Mouse (Mus musculus) hindbrain, embryonic 10.5 days (tissue): ENCODE measurements around the gene Angptl4. TPM values are rescaled to one million over a fixed set of nuclear protein-coding genes. Genes with fewer than 3 reads are reported as not detected.
"Not testable (repeated sequence)": the region's sequence is repeated elsewhere in the genome, so short reads cannot be mapped to it uniquely, and the experiment has no call there.

Source experiments
- DNase-seq: peaks from one replicate; pipeline ENCODE4 v3.0.0-alpha.2; 2017; ENCODE audit warnings: low spot score
- H3K27ac ChIP-seq: fragments of 300-500 bp; sonication (generic); 2 replicates; pipeline ENCODE4 v1.5.1; 2016; ENCODE audit warnings: mild to moderate bottlenecking, moderate library complexity
- H3K27me3 ChIP-seq: fragments of 300-500 bp; sonication (generic); 2 replicates; pipeline ENCODE4 v1.6.1; 2016; ENCODE audit warnings: mild to moderate bottlenecking; ENCODE audit not compliant: poor library complexity, insufficient read depth, severe bottlenecking
- H3K36me3 ChIP-seq: fragments of 300-500 bp; sonication (generic); 2 replicates; pipeline ENCODE4 v1.6.1; 2016; ENCODE audit warnings: mild to moderate bottlenecking, moderate library complexity
- H3K4me1 ChIP-seq: fragments of 300-500 bp; sonication (generic); replicated peaks from 2 replicates; pipeline ENCODE4 v1.6.1; 2016; ENCODE audit warnings: mild to moderate bottlenecking
- H3K4me3 ChIP-seq: fragments of 300-500 bp; sonication (generic); 2 replicates; pipeline ENCODE4 v1.5.1; 2016; ENCODE audit warnings: mild to moderate bottlenecking, moderate library complexity
- H3K9me3 ChIP-seq: fragments of 300-500 bp; sonication (generic); 2 replicates; pipeline ENCODE4 v1.6.1; 2016; ENCODE audit warnings: mild to moderate bottlenecking, moderate library complexity
- WGBS: fragments of 180-500 bp; shearing (Covaris S2); methylation state at CpG from one replicate; pipeline ENCODE4 v1.1.7; 2016; 5-methylcytosine and 5-hydroxymethylcytosine counted together
- polyA plus RNA-seq: library from polyadenylated mRNA; unstranded; fragments of >200 nt; fragmentation: Nextera tagmentation; extraction: Ambion mirVana; gene quantifications from 2 replicates; pipeline ENCODE4 v1.2.1, GENCODE M21; 2016

The Angptl4 gene
- polyA plus RNA-seq: 23.4 and 25.9 TPM in 2 replicates

GRCm38 (mm10) chr17:33781124-33781977 lies at the start of gene Angptl4:
Gene Angptl4 (minus strand): TSS chr17:33781830.
- Histone ChIP-seq H3K27me3 (peaks cover 20% of the 10 kb centered on the region; the same call in 1 of the 2 replicates), H3K36me3 (peaks cover 12% of the 10 kb centered on the region), H3K4me1 (peaks cover 47% of the 10 kb centered on the region), H3K4me3 (peak within 1 kb of the TSS; percentile 66), H3K27ac (peak within 1 kb of the TSS; percentile 89), H3K9me3 (no peaks in the 10 kb centered on the region)
- DNase-seq: peak; percentile 76
- WGBS: 1% methylated on average over 50 of the region's 50 CpGs

GRCm38 (mm10) chr17:33829561-33829960 lies 47.9 kb upstream of the Angptl4 start:
- no peaks in the 10 kb centered on the region for H3K9me3 ChIP-seq
- H3K27me3 ChIP-seq: no peaks in the 10 kb centered on the region
- DNase-seq: no peak
- 92% methylated on average over 10 of the region's 10 CpGs for WGBS
- no peak overlapping the region for H3K27ac ChIP-seq
- H3K4me3 ChIP-seq: no peak overlapping the region
- H3K4me1 ChIP-seq: peaks cover 10% of the 10 kb centered on the region
- peaks cover 74% of the 10 kb centered on the region for H3K36me3 ChIP-seq

GRCm38 (mm10) chr17:33828892-33829291 lies 47.3 kb upstream of the Angptl4 start:
- H3K27me3 ChIP-seq: no peaks in the 10 kb centered on the region
- H3K4me3 ChIP-seq: no peak overlapping the region
- no peak for DNase-seq
- peaks cover 68% of the 10 kb centered on the region for H3K36me3 ChIP-seq
- no peak overlapping the region for H3K27ac ChIP-seq
- H3K9me3 ChIP-seq: no peaks in the 10 kb centered on the region
- peaks cover 10% of the 10 kb centered on the region for H3K4me1 ChIP-seq
- 85% methylated on average over 2 of the region's 2 CpGs for WGBS

GRCm38 (mm10) chr17:33826850-33827249 lies 45.2 kb upstream of the Angptl4 start:
- H3K27me3 ChIP-seq: no peaks in the 10 kb centered on the region
- no peak overlapping the region for H3K4me3 ChIP-seq
- H3K36me3 ChIP-seq: peaks cover 65% of the 10 kb centered on the region
- no peak overlapping the region for H3K27ac ChIP-seq
- H3K4me1 ChIP-seq: peaks cover 28% of the 10 kb centered on the region
- under 1% methylated on average over 3 of the region's 3 CpGs for WGBS
- DNase-seq: peak; percentile 77
- no peaks in the 10 kb centered on the region for H3K9me3 ChIP-seq

- no peaks in the 10 kb centered on the region for H3K9me3 ChIP-seq
- peak overlapping the region; percentile 85 for H3K4me3 ChIP-seq
- 88% methylated on average over 8 of the region's 8 CpGs for WGBS
- H3K27ac ChIP-seq: peak overlapping the region; percentile 93; the same call in 1 of the 2 replicates
- DNase-seq: no peak
- peaks cover 65% of the 10 kb centered on the region for H3K36me3 ChIP-seq
- H3K4me1 ChIP-seq: peaks cover 35% of the 10 kb centered on the region
- H3K27me3 ChIP-seq: no peaks in the 10 kb centered on the region
Observed at GRCm38 (mm10) chr17:33825462-33825861, 43.8 kb upstream of the Angptl4 start.

- H3K9me3 ChIP-seq, H3K27me3 ChIP-seq, DNase-seq: not testable (repeated sequence)
- 9% methylated on average over 6 of the region's 6 CpGs for WGBS
- Histone ChIP-seq H3K4me3 (peak overlapping the region; percentile 85), H3K36me3 (peaks cover 65% of the 10 kb centered on the region), H3K4me1 (peaks cover 35% of the 10 kb centered on the region), H3K27ac (peak overlapping the region; percentile 93)
Observed at GRCm38 (mm10) chr17:33824997-33825330, 43.3 kb upstream of the Angptl4 start.

GRCm38 (mm10) chr17:33824084-33824996 lies 42.7 kb upstream of the Angptl4 start, which contains the start of the genes Rps28 and Ndufa7:
Gene Rps28 (minus strand): TSS chr17:33824562.
Gene Ndufa7 (plus strand): TSS chr17:33824572.
- Histone ChIP-seq H3K9me3 (no peaks in the 10 kb centered on the region), H3K36me3 (peaks cover 65% of the 10 kb centered on the region), H3K27me3 (no peaks in the 10 kb centered on the region), H3K4me1 (peaks cover 37% of the 10 kb centered on the region), H3K27ac (peak within 1 kb of the TSS; percentile 93), H3K4me3 (peak within 1 kb of the TSS; percentile 85)
- WGBS: under 1% methylated on average over 51 of the region's 51 CpGs
- DNase-seq: peak; percentile 99

- Histone ChIP-seq H3K27ac (peak overlapping the region; percentile 93), H3K36me3 (peaks cover 65% of the 10 kb centered on the region), H3K4me3 (peak overlapping the region; percentile 85), H3K4me1 (peaks cover 48% of the 10 kb centered on the region)
- WGBS: 83% methylated on average over 8 of the region's 8 CpGs
- not testable (repeated sequence) for H3K9me3 ChIP-seq, DNase-seq, H3K27me3 ChIP-seq
Observed at GRCm38 (mm10) chr17:33823171-33823570, 41.5 kb upstream of the Angptl4 start.

GRCm38 (mm10) chr17:33822436-33822959 lies 40.9 kb upstream of the Angptl4 start:
- Histone ChIP-seq H3K36me3 (peaks cover 63% of the 10 kb centered on the region), H3K4me3 (peak overlapping the region; percentile 85; the same call in 1 of the 2 replicates), H3K27me3 (no peaks in the 10 kb centered on the region), H3K4me1 (peaks cover 55% of the 10 kb centered on the region), H3K27ac (0 out of 2 replicates have a peak overlapping the region, but pooled peaks have one; percentile 2), H3K9me3 (no peaks in the 10 kb centered on the region)
- no peak for DNase-seq
- WGBS: 83% methylated on average over 1 of the region's 1 CpGs

GRCm38 (mm10) chr17:33817969-33818643 lies 36.5 kb upstream of the Angptl4 start:
- peaks cover 49% of the 10 kb centered on the region for H3K4me1 ChIP-seq
- WGBS: 23% methylated on average over 33 of the region's 33 CpGs
- no peaks in the 10 kb centered on the region for H3K9me3 ChIP-seq
- no peaks in the 10 kb centered on the region for H3K27me3 ChIP-seq
- H3K27ac ChIP-seq: peak overlapping the region; percentile 93
- DNase-seq: no peak
- peaks cover 54% of the 10 kb centered on the region for H3K36me3 ChIP-seq
- peak overlapping the region; percentile 60 for H3K4me3 ChIP-seq

GRCm38 (mm10) chr17:33817184-33817968 lies 35.7 kb upstream of the Angptl4 start:
- peak overlapping the region; percentile 60 for H3K4me3 ChIP-seq
- H3K27me3 ChIP-seq: peaks cover 3% of the 10 kb centered on the region; the same call in 1 of the 2 replicates
- H3K9me3 ChIP-seq: no peaks in the 10 kb centered on the region
- H3K4me1 ChIP-seq: peaks cover 44% of the 10 kb centered on the region
- peaks cover 46% of the 10 kb centered on the region for H3K36me3 ChIP-seq
- peak; percentile 96 for DNase-seq
- WGBS: under 1% methylated on average over 89 of the region's 89 CpGs
- peak overlapping the region; percentile 93 for H3K27ac ChIP-seq
